Mouse (Mus musculus): ENCODE results near the gene Lamtor1.

Gene Lamtor1

DNA sequence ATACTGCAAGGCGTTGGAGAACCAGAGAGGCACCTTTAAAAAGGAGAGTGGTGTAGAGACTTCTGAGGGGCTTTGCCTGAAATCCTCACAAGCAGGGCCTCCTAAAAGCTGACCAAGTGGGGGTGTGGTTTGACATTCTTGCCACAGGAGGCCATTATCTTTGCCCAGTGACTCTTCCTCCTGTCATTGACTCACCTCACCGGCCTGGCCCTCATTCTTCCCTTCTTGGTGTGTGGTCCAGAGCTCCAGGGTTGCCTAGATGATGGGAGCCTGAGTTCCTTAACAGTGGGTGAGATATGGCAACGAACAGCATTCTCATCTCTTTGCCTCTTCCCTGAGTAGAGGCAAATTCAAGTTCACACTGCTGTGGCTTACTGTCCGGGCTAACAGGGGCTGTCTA lies 50.2 kb downstream of the Lamtor1 start:
- DNase-seq: no peak

DNA sequence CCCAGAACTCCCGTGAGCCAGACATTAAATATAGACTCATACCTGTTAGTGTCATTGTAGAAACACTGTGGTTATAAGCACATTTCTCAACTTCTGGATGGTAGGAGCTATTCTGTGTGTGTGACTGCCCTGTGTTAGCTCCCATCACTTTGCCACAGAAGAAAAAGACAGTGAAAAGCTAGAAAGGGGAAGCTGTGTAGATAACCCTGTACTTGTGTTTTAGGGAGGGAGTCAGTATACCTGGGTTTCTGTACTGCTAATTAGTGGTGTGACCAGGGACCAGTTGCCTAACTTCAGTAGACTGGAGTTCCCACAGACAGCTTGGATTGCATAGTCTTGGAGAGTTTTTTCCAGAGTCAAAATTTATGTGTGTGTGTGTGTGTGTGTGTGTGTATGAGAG lies 50.8 kb downstream of the Lamtor1 start:
- DNase-seq: no peak

DNA sequence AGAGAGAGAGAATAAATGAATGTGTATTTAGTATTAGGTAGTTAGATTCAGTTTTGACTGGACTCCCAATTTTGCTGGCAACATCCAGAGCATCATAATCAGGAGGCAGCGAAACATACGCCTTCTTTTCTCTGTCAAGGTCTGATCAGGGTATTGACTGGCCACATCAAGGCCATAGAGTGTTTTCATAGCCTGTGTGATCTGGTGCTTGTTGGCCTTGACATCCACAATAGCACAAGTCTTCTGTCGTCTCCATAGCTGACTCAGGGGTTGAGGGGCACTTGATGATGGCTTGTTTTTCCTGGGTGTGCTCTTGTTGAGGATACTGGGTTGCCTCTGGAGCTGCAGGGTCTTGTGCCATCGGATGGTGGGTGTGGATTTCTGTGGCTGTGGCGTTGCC lies 51.2 kb downstream of the Lamtor1 start:
- no peak for DNase-seq

DNA sequence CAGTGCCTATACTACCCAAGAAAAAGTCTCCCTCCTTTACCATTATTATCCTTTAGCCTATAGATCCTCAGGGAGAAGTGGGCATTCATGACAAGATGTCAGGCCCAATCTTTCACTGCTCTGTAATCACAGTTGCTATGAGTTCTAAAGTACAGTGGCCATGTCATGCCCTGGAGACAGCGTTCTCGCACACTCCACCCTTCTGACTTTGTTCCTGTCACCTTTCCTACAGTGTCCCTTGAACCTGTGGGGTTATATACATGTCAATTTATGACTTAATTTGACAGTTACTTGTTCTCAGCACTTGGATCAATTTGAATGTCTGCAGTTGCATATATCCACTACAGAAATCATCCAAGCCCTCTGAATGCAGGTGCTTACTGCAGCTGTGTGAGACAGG lies 57.1 kb downstream of the Lamtor1 start:
- DNase-seq: no peak

DNA sequence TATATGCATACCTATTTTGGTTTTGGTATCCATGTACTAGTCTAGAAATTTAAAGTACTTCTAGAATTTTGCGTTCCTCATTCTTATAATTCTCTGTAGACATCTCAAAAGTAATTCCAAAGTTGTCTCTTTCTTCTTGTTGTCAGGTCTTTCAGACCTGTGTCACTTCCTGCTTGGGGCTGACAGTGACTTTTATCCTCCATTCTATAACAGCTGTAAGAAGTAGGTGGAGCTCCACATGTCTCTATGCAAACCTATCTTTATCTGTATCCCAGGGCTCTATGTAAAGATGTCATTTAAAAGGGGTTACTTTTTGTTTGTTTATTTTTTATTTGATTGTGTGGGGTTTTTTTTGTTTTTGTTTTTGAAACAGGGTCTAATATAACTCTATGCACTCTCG lies 57.9 kb downstream of the Lamtor1 start:
- DNase-seq: no peak

DNA sequence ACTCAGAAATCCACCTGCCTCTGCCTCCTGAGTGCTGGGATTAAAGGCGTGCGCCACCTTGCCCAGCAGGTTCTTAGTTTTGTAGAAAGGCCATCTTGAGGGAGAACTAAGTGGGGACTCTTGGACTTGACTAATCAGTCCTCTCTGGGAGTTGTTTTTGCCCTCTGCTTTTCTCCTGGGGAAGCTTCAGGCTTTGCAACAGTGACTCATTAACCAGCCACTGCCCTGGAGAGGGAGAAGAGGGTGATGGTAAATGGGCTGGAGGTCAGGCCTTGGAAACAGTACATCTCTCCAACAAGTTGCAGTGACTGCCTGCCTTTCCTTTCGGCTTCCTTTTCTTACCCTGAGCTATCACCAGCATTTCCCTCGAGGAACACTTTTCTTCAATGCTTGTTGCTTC lies 58.8 kb downstream of the Lamtor1 start:
- no peak for DNase-seq

DNA sequence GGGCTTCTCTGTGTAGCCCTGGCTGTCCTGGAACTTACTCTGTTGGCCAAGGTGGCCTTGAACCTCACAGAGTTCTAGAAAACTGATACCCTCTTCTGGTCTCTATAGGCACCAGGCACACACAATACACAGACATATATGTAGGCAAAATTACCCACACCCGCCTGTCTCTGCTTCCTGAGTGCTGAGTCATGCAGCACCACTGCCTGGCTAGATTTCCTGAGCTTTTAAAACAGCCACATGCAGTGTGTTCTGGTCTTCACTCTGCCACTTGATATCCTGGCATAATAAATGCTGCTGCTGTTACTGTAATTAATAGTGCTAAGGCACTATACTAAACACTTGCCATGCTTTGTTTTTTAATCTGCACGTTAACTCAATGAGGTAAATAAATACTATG lies 59.9 kb downstream of the Lamtor1 start:
- DNase-seq: no peak

DNA sequence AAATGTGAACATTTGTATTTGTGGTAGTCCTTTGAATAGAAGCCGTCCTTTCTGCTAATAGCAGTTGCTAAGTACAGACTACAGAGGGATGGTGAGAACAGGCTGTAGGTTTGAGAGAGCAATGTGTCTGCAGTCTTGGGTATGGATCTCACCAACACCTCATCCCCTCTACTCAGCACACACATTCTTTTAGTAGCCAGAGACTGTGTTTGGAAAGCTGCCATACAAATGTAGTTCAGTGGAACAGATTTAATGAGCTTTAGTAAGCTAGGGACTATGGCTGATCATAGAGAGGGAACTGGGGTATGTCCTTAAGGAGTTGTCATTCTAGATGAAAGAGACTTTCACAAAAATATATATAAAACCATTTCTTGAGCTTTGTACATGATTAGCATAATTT lies 61.6 kb downstream of the Lamtor1 start:
- no peak for DNase-seq

DNA sequence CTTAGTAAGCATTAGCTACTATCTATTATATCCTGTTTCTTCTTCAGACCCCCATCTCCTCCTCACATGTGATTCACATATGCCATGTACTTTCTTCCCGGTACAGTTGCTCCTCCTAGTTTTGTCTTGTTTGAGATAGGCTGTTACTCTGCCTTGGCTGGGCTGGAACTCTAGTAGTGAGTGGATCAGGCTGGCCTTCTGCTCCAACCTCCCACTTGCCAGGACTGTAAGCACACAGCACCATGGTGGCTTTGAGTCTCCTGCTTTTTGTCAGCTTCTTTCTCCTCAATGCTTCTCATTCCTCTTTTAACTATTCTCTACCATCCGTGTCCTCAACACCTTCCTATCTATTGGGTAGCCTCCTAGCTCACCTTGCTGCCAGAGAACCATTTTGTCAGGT lies 63.0 kb downstream of the Lamtor1 start:
- no peak for DNase-seq

DNA sequence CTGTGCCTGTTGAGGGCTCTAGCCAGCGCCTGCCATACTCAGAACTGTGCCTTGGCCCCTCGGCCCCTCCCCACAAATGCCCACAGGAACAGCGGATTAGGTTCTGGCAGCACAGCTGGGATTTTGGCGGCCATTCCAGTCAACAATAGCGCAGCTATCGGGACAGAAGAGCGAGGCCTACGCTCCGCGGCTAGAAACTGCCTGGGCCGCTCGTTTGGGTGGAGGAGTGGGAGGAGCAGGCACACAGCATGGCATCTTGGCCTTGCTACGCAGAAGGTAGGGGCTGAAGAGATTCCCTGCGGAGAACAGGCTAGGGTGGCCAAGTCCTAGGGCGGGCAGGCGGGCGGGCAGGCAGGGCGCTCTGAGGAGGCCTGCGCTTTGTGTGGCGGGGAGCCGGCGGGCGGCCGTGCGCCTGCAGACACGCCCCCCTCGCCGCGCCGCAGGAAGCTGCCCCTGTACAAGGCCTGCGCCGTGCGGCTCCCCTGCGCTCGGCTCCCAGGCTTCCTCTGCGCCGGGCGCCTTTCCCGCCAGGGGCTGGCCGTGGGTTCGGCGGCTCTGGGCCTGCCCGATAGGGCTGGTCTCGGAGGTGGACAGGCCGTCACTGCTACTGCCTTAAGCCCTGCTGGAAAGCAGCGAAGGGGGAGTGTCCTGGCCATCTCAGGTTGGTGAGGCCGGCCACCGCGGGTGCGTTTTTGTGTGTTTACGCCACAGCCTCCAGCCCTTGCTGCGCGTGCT lies 64.2 kb downstream of the Lamtor1 start:
- peak; percentile 89 to 94 for DNase-seq

DNA sequence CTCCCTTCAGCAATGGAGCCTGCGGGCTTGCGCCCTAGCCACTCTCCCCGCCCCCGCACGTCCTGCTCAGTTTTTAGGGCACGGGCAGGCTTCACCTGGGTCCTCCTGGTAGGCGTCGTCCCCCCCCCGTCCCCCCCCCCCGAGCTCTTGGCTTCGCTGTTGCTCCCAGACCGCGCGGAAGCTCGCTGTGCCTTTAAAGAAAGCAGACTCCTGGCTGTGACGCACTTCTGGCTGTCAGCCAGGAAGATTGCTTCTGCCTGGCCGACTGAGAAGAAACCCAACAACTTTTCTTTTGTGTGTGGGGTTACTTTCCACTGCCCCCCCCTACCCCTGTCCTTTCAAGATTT lies 64.7 kb downstream of the Lamtor1 start:
- peak; percentile 92 to 95 for DNase-seq

DNA sequence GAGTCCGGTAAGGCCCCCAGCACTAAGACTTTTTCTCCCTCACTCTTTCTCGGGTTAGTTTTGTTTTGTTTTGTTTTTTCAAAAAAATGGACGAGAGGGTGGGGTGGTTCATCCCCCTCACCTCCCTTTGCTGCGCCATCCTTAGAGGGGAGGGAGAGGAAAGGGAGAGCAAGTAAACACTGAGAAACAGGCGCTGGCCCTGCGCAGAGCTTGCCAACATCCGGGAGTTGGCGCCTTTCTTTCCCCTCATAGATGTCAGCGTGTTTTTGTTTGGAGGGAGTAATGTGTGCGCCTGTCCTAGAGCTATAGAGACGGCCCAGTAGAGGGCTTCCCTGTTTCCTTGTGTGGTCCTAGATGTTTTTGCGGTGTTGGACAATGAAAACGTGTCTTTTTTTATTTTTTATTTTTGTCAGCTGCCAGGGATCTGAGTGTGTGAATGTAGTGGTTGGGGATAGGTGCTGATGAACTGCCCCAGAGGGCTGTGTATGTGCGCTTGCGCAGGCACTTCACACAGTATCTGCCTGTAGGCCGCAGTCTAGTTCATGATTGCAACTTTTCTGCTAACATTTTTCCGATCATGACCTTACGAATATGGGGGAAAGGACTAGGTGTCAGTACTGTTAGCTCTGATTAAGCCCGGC lies 65.2 kb downstream of the Lamtor1 start:
- DNase-seq: peak; percentile 86 to 92

DNA sequence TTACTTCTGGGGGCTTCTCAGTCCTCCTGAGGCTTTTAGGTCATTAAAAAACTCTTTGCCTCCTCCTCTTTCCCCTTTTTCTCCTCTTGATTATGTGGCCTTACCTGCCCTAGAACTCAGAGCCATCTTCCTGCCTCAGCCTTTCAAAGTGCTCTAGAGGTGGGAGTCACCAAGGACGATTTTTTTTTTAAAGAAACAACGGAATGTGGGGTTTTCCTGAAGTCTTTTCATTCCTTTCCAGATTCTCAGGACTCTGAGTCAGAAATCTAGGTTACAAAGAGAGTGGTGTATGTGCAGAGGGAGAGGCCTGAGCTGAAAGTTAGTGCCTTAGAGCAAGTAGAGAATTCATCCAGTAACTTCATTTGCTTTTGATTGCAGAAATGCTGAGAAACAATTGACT lies 66.0 kb downstream of the Lamtor1 start:
- no peak for DNase-seq

DNA sequence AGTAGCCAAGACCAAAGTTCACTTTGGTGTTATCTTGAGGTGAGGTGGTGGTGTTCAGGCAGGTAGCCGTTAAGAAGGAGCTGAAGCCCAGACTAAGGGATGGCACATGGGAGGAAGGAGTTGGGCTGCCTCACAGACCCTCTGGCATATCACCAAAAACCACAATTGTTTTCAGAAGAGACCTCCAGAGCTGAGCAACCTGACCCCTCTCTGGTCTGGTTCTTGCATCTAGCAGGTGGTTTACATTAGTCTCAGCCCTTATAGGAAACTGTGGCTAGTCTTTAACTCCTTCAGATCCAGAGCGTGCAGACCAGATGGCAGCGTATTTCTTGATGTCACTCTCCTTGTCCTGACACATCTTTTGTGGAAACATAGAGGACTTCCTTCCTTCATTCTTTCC lies 68.0 kb downstream of the Lamtor1 start:
- DNase-seq: no peak

DNA sequence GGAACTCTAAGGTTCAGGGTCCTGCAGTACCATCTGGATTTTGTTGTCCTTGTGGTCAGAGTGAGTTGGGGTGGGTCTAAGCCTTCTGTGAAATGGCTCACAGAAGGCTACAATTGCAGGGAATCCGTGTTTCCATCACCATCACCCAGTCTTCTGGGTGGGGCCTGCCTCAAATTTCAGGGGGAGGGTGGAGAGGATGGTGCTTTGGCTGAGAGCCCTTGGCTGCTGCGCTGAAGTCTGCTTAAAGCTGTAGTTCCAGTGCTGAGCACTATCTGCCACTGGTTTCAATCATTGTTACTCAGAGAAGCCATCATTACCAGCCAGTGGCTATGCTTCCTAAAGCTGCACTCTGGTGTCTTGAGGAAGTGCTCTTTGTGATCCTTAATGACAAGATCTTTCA lies 68.8 kb downstream of the Lamtor1 start:
- DNase-seq: peak; percentile 51 to 72

Measured in lung, postnatal 4 days (tissue).